Mouse (Mus musculus) adrenal gland, adult 2 months (tissue): ENCODE results near the gene Gm10330. TPM values are rescaled to one million over a fixed set of nuclear protein-coding genes. Genes with fewer than 3 reads are reported as not detected.
"Not testable (repeated sequence)": the region's sequence is repeated elsewhere in the genome, so short reads cannot be mapped to it uniquely, and the experiment has no call there.

Source experiments
- DNase-seq: peaks from one replicate; pipeline ENCODE4 v3.0.0; 2021
- long read RNA-seq: library from polyadenylated mRNA; stranded (forward); transcript quantifications from one replicate; pipeline ENCODE4 v2.0.0, GENCODE M21; 2021
- polyA plus RNA-seq: library from polyadenylated mRNA; depleted of rRNA; stranded (reverse); fragments of >200 nt; gene quantifications from 2 replicates; pipeline ENCODE4 v1.2.3, GENCODE M21; 2012; rRNA removed
- total RNA-seq, 2 experiments: library from RNA; stranded (reverse); gene quantifications; 2 replicates each; pipeline ENCODE4 v1.2.3; 2021

Gene Gm10330
- total RNA-seq: not detected
- polyA plus RNA-seq: not detected in 2 replicates
- long read RNA-seq: 0 reads

GRCm38 (mm10) chr12:23780165-23780564 is at the start of gene Gm10330:
Gm10330 (minus strand) TSS chr12:23780265.
- not testable (repeated sequence) for DNase-seq

- DNase-seq: not testable (repeated sequence)
Observed at GRCm38 (mm10) chr12:23800776-23801175, 20.7 kb upstream of the Gm10330 start.

- peak; percentile 15 for DNase-seq
Observed at GRCm38 (mm10) chr12:23800366-23800765, 20.3 kb upstream of the Gm10330 start.
